Mouse (Mus musculus) thymus, postnatal 25 days (tissue): ENCODE data around the gene Ppfia4.
"Not testable (repeated sequence)": the region's sequence is repeated elsewhere in the genome, so short reads cannot be mapped to it uniquely, and the experiment has no call there.

ENCODE experiments used
- DNase-seq: peaks from one replicate; pipeline ENCODE4 v3.0.0; 2022

The Ppfia4 gene

GRCm38 (mm10) chr1:134264341-134264740, 68.4 kb downstream of the Ppfia4 start:
- DNase-seq: no peak

DNA sequence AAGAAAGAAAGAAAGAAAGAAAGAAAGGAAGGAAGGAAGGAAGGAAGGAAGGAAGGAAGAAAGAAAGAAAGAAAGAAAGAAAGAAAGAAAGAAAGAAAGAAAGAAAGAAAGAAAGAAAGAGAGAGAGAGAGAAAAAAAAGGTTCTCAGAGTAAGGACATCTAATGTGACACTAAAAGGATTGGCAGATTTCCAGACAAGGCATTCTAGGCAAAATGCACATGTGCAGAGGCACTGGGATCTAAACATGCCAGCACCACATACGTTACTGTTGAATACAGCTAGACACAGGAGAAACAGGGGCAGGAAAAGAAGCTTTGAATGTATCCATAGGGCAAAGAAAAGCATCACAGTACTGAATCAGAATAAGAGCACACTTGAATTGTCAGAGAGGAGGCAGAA, 83.0 kb downstream of the Ppfia4 start:
- not testable (repeated sequence) for DNase-seq
